Mouse (Mus musculus): ENCODE measurements around the gene Kctd17. TPM values are rescaled to one million over a fixed set of nuclear protein-coding genes. Genes with fewer than 3 reads are reported as not detected.

The Kctd17 gene
- total and polyA plus RNA-seq, 3 experiments, result 0.04 to 0.05 TPM; not detected in 1

DNA sequence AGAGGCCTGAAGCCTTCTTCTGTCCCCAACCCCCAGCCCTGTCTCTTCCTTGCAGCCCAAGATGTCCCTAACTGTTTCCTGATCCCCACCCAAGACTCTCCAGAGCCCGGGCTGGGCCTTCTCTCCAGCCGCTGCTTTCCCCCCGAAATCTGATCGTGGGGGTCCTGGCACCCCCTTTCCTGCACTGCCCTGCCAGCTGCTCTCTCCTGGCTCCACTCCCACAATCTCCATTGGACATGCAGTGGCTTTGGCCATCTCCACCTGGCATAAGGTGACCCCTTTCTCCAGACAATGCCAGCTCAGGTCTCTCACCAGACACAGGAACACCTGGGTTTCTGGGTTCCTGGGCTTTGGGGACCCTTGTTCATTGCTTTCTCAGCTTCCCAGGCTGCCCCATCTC is 49.7 kb downstream of the Kctd17 start:
- Histone ChIP-seq H3K27me3 (ENCODE audit: insufficient read depth, low read length) (peaks cover 36% of the 10 kb centered on the region), H3K4me3 (ENCODE audit: low read depth, low read length) (no peak overlapping the region), H3K36me3 (replicated peaks) (no peaks in the 10 kb centered on the region), H3K9me3 (replicated peaks) (no peaks in the 10 kb centered on the region), H3K4me1 (ENCODE audit: insufficient read depth, low read depth, low read length) (no peaks in the 10 kb centered on the region)
- no peak for ATAC-seq (ENCODE audit: extremely low read depth, insufficient number of reproducible peaks, low FRiP score, poor library complexity, severe bottlenecking)
- TF ChIP-seq TAL1 (conservative IDR thresholded peaks at IDR 0.05; ENCODE audit: low read depth, low read length) (no peak), POLR2AphosphoS5 (IDR thresholded peaks at IDR 0.05; ENCODE audit: insufficient replicate concordance, low read depth, low read length) (no peak), GATA2 (IDR thresholded peaks at IDR 0.05; ENCODE audit: borderline replicate concordance, low read depth, low read length) (no peak), CTCF (IDR thresholded peaks at IDR 0.05; ENCODE audit: low read depth, low read length) (no peak), GATA1 (IDR thresholded peaks at IDR 0.05; ENCODE audit: borderline replicate concordance, low read length) (no peak)
- DNase-seq (ENCODE audit: low spot score), result no peak

- Histone ChIP-seq H3K9me3 (replicated peaks) (no peaks in the 10 kb centered on the region), H3K4me3 (ENCODE audit: low read depth, low read length) (no peak overlapping the region), H3K36me3 (replicated peaks) (no peaks in the 10 kb centered on the region), H3K27me3 (ENCODE audit: insufficient read depth, low read length) (peaks cover 42% of the 10 kb centered on the region), H3K4me1 (ENCODE audit: insufficient read depth, low read depth, low read length) (no peaks in the 10 kb centered on the region)
- TF ChIP-seq CTCF (IDR thresholded peaks at IDR 0.05; ENCODE audit: low read depth, low read length) (no peak), GATA1 (IDR thresholded peaks at IDR 0.05; ENCODE audit: borderline replicate concordance, low read length) (no peak), TAL1 (conservative IDR thresholded peaks at IDR 0.05; ENCODE audit: low read depth, low read length) (no peak), POLR2AphosphoS5 (IDR thresholded peaks at IDR 0.05; ENCODE audit: insufficient replicate concordance, low read depth, low read length) (no peak), GATA2 (IDR thresholded peaks at IDR 0.05; ENCODE audit: borderline replicate concordance, low read depth, low read length) (no peak)
- DNase-seq (ENCODE audit: low spot score), result no peak
- no peak for ATAC-seq (ENCODE audit: extremely low read depth, insufficient number of reproducible peaks, low FRiP score, poor library complexity, severe bottlenecking)
Measured at GRCm38 (mm10) chr15:78479470-78479869, 51.1 kb downstream of the Kctd17 start.

GRCm38 (mm10) chr15:78480111-78480510 is 51.7 kb downstream of the Kctd17 start:
- H3K36me3 ChIP-seq (replicated peaks), result no peaks in the 10 kb centered on the region
- H3K9me3 ChIP-seq (replicated peaks), result no peaks in the 10 kb centered on the region
- H3K27me3 ChIP-seq (ENCODE audit: insufficient read depth, low read length), result peaks cover 38% of the 10 kb centered on the region
- TF ChIP-seq TAL1 (conservative IDR thresholded peaks at IDR 0.05; ENCODE audit: low read depth, low read length) (no peak), GATA2 (IDR thresholded peaks at IDR 0.05; ENCODE audit: borderline replicate concordance, low read depth, low read length) (no peak), GATA1 (IDR thresholded peaks at IDR 0.05; ENCODE audit: borderline replicate concordance, low read length) (no peak), POLR2AphosphoS5 (IDR thresholded peaks at IDR 0.05; ENCODE audit: insufficient replicate concordance, low read depth, low read length) (no peak), CTCF (IDR thresholded peaks at IDR 0.05; ENCODE audit: low read depth, low read length) (no peak)
- no peak for ATAC-seq (ENCODE audit: extremely low read depth, insufficient number of reproducible peaks, low FRiP score, poor library complexity, severe bottlenecking)
- no peaks in the 10 kb centered on the region for H3K4me1 ChIP-seq (ENCODE audit: insufficient read depth, low read depth, low read length)
- DNase-seq (ENCODE audit: low spot score), result no peak
- H3K4me3 ChIP-seq (ENCODE audit: low read depth, low read length), result no peak overlapping the region

DNA sequence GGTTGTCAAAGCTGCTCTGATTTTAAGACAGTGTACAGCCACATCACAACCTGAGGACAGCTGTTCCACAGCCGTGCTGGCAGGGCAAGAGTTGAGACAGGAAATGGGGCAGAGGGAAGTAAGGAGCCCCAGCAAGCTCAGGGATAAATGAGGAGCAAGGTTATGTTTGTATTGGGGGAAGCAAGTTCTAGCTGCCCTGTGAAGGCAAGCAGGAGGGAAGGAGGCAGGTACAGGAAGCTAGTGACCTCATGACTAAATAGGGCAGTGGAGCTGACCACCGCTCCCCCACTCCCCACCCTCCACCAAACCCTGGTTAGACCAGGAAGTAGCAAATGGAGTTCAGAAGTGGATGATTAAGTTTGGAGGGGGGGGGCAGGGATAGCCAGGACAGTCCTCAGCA is 52.6 kb downstream of the Kctd17 start:
- Histone ChIP-seq H3K4me3 (ENCODE audit: low read depth, low read length) (no peak overlapping the region), H3K4me1 (ENCODE audit: insufficient read depth, low read depth, low read length) (no peaks in the 10 kb centered on the region), H3K27me3 (ENCODE audit: insufficient read depth, low read length) (peaks cover 39% of the 10 kb centered on the region), H3K9me3 (replicated peaks) (no peaks in the 10 kb centered on the region), H3K36me3 (replicated peaks) (no peaks in the 10 kb centered on the region)
- ATAC-seq (ENCODE audit: extremely low read depth, insufficient number of reproducible peaks, low FRiP score, poor library complexity, severe bottlenecking) (no peak), DNase-seq (ENCODE audit: low spot score) (no peak)
- no peak for TF ChIP-seq TAL1 (conservative IDR thresholded peaks at IDR 0.05; ENCODE audit: low read depth, low read length)
- no peak for TF ChIP-seq GATA2 (IDR thresholded peaks at IDR 0.05; ENCODE audit: borderline replicate concordance, low read depth, low read length)
- no peak for TF ChIP-seq GATA1 (IDR thresholded peaks at IDR 0.05; ENCODE audit: borderline replicate concordance, low read length)
- TF ChIP-seq CTCF (IDR thresholded peaks at IDR 0.05; ENCODE audit: low read depth, low read length), result no peak
- no peak for TF ChIP-seq POLR2AphosphoS5 (IDR thresholded peaks at IDR 0.05; ENCODE audit: insufficient replicate concordance, low read depth, low read length)

GRCm38 (mm10) chr15:78481448-78482000 is 53.2 kb downstream of the Kctd17 start:
- Histone ChIP-seq H3K4me3 (ENCODE audit: low read depth, low read length) (no peak overlapping the region), H3K27me3 (ENCODE audit: insufficient read depth, low read length) (peaks cover 44% of the 10 kb centered on the region), H3K4me1 (ENCODE audit: insufficient read depth, low read depth, low read length) (no peaks in the 10 kb centered on the region), H3K9me3 (replicated peaks) (no peaks in the 10 kb centered on the region), H3K36me3 (replicated peaks) (no peaks in the 10 kb centered on the region)
- DNase-seq (ENCODE audit: low spot score), result no peak
- ATAC-seq (ENCODE audit: extremely low read depth, insufficient number of reproducible peaks, low FRiP score, poor library complexity, severe bottlenecking), result no peak
- TF ChIP-seq GATA1 (IDR thresholded peaks at IDR 0.05; ENCODE audit: borderline replicate concordance, low read length), result no peak
- no peak for TF ChIP-seq GATA2 (IDR thresholded peaks at IDR 0.05; ENCODE audit: borderline replicate concordance, low read depth, low read length)
- TF ChIP-seq POLR2AphosphoS5 (IDR thresholded peaks at IDR 0.05; ENCODE audit: insufficient replicate concordance, low read depth, low read length), result no peak

DNA sequence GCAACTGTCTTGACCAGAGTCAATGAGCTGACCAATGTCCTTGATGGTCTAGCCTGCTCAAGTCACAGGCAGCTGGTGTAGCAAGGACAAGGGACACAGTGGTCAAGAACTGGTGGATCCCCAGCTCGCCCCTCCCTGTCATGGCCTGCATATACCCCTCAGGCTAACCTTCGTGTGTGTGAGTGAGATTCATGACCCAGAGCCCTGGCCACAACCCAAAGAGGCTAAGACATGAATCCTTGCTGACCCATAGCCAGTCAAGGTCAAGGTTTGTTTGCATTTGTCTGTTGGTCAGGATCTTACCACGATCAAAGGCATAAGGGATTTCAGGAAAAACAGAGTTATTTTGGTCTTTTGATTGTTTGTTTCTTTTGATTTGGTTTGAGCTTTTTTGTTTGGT is 54.2 kb downstream of the Kctd17 start:
- ATAC-seq (ENCODE audit: extremely low read depth, insufficient number of reproducible peaks, low FRiP score, poor library complexity, severe bottlenecking) (no peak), DNase-seq (ENCODE audit: low spot score) (no peak)
- no peaks in the 10 kb centered on the region for H3K4me1 ChIP-seq (ENCODE audit: insufficient read depth, low read depth, low read length)
- no peak overlapping the region for H3K4me3 ChIP-seq (ENCODE audit: low read depth, low read length)
- no peaks in the 10 kb centered on the region for H3K36me3 ChIP-seq (replicated peaks)
- no peaks in the 10 kb centered on the region for H3K9me3 ChIP-seq (replicated peaks)
- H3K27me3 ChIP-seq (ENCODE audit: insufficient read depth, low read length), result peaks cover 50% of the 10 kb centered on the region
- TF ChIP-seq CTCF (IDR thresholded peaks at IDR 0.05; ENCODE audit: low read depth, low read length) (no peak), TAL1 (conservative IDR thresholded peaks at IDR 0.05; ENCODE audit: low read depth, low read length) (no peak), GATA1 (IDR thresholded peaks at IDR 0.05; ENCODE audit: borderline replicate concordance, low read length) (no peak), POLR2AphosphoS5 (IDR thresholded peaks at IDR 0.05; ENCODE audit: insufficient replicate concordance, low read depth, low read length) (no peak), GATA2 (IDR thresholded peaks at IDR 0.05; ENCODE audit: borderline replicate concordance, low read depth, low read length) (no peak)

Measured in G1E (cell line).